Mouse (Mus musculus) cerebellum, postnatal 14 days (tissue): ENCODE measurements at regions not wholly inside any gene's neighbourhood (a gene's known extent, or its start where the extent isn't known, plus 50 kb on each side); places are given as distances from the start of the nearest gene placed in this dataset.

ENCODE experiments used
- DNase-seq, 2 experiments: peaks; one replicate each; pipeline ENCODE4 v3.0.0; 2021; ENCODE audit warnings: mixed read lengths in 2 of 2

DNA sequence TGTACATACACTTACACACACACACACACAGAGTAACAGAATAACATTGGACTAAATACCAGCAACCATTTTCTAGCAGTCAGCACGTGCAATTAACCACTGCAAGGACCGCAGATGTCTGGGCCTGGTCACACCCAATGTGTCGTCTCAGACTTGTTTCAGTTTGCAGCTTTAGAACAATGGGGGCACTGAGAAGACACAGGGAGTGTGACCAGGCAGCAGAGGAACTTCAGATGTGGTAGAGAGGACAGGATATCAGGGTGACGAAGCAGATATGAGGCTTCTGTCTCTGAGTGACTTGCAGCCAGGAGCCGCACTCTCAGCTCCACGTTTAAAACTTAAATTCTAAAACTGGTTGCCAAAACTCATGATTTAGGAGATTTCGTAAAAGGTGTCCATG, 183.9 kb upstream of the Spdye4c start:
- no peak for DNase-seq

- DNase-seq = peak; percentile 36 to 59
Measured at GRCm38 (mm10) chr2:128408718-128409117, 182.3 kb upstream of the Spdye4c start.

DNA sequence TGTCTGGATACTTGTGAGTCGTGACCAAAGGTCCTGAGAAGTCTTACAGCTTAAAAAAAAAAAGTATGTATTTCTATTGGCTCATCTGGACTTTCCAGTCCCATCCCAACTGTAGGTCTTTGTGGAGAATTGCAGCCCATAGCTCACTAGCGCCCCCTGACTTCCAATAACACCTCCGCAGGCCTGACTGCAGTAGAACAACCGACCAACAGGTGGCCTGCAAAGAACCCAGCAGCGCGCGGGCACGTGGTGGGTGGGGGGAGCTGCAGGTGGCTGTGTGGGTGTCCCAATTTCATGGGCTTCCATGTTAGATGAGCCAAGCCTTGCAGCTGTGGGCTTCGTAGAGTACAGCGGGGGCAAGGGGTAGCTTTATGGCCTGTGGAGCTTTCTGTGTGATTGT, 178.7 kb upstream of the Spdye4c start:
- peak; percentile 45 to 63 for DNase-seq

GRCm38 (mm10) chr2:128412974-128413373, 178.0 kb upstream of the Spdye4c start:
- no peak for DNase-seq

DNA sequence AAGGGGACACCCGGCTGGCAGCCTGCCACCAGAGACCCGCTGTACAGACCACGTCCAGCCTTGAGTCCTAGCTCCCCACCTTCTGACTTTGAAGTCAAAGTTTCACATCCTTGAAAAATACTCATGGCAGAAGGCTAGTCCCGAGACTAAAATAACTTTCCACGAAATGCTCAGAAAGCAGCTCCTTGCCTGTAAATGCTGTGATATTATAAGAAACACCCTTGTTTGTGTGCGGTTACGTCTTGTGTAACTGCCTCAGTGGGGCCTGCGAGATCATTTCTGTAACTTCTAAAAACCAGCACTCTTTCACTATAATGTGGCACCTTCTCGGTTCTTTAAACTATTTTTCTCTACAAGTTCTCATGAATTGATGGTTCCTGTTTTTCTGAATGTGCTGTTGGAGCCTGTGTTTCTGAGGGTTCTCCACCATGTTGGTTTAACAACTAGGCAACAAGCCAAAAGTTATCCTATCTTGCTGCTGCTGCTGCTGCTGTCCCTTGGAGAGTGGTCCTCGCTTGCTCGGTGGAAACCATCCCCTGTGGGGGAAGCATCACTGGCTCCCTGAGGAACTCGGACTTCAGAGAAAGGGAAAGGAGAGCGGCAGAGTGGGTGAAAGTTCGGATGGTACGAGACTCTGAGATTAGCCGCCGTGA, 176.3 kb upstream of the Spdye4c start:
- DNase-seq = no peak

- DNase-seq = no peak
Measured at GRCm38 (mm10) chr2:128416416-128416815, 174.6 kb upstream of the Spdye4c start.

- no peak for DNase-seq
Measured at GRCm38 (mm10) chr2:128418960-128419359, 172.0 kb upstream of the Spdye4c start.

DNA sequence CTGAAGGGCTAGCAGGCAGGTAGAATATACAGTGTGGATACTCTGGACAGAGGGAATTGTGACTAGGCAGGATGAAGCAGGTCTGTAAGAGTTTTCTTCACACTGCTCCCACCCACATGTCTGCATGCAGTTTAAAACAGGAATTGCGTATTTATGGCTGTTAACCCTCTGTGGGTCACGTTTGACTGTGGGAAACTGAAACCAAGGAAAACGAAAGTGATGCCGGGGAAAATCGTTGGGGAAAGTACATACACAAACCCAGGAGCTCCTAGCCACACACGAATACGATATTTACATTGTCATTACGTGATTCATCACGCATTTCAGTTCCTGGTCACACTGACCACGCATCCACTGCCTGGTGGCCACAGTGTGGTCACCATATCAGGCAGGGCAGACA, 170.6 kb upstream of the Spdye4c start:
- DNase-seq = no peak

GRCm38 (mm10) chr2:128422677-128423076, 168.3 kb upstream of the Spdye4c start:
- DNase-seq = no peak

GRCm38 (mm10) chr2:128424236-128424635, 166.8 kb upstream of the Spdye4c start:
- no peak for DNase-seq

- DNase-seq = no peak
Measured at GRCm38 (mm10) chr2:128427181-128427880, 163.7 kb upstream of the Spdye4c start.

DNA sequence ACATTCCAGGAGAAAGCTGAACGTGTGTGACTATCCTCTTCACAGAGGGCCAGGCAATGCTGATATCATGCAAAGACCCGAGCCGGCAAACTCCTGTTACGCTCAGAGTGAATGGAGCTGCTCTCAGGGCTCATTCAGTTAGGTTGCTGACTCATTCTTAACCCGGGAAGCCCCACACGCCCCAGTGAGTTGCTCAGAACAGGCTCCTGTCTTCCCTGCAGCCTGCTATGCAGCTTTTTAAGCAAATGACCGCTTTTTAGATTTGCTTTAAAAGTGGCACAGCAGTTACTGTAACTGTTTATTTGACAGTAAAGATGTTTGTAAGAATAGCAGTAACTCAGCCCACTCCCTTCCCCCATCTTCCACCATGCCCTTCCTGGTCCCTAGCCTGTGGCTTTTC, 162.9 kb upstream of the Spdye4c start:
- DNase-seq = no peak

DNA sequence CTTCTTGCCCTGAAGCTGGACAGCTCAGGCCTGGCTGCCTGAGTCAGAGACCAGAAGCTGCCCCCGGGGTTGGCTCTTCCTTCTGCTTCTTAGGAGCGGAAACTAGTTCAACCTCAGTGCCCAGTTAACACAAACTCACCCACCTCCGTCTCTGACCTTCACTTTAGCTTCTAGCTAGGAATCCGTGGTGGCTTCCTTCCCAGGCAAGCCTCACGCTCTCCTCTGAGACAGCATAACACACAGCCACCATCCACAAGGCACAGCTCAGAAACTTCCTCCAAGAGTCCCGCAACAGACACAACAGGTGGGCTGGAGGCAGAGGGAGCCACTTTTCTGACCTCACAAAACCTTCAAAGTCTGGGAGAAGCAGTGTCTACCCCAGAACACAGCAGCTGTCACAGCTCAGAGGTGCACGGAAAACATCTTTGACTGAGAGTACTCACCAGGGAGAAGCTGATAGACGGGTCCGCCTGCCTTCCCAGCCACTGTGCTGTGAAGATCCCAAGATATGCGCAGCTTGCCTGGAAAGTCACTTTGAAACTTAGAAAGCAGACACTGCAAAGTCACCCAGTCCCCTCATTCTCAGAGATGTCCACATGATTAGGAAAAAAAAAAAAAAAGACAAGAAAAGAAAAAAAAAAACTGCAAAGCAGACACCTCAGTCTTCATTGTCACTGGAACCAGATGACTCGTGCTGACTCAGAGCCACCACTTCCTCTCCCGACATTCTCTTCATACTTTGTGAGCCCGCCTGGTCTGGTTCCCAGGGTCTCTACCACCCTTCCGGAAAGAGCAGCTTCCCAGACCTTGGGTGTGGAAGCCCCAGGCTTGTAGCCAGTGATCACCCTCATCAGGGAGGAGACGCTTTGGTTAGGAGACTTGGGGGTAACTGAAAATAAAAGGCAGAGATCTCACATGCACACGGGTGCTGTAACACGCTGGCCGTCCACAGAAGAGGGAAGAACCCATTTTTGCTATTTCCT, 162.1 kb upstream of the Spdye4c start:
- no peak for DNase-seq

DNA sequence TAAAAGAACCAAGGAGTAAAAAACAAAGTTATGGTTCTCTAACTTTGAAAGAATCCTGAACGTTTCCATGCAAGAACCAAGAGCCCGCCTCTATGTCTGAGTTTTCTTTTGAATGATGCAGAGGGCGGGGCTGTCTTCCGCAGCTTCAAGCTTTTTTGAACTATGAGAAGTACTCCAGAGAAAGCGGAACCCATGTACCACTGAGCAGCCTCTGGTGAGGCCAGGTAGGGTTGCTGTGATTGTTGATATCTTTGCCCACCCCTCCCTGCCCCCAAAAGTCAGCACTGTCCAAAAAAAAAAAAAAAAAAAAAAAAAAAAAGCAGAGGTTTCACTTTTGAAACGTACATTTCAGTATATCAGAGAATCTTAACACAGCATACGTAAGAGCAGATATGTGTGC, 161.2 kb upstream of the Spdye4c start:
- DNase-seq = no peak

- no peak for DNase-seq
Measured at GRCm38 (mm10) chr2:128430776-128431291, 160.2 kb upstream of the Spdye4c start.

DNA sequence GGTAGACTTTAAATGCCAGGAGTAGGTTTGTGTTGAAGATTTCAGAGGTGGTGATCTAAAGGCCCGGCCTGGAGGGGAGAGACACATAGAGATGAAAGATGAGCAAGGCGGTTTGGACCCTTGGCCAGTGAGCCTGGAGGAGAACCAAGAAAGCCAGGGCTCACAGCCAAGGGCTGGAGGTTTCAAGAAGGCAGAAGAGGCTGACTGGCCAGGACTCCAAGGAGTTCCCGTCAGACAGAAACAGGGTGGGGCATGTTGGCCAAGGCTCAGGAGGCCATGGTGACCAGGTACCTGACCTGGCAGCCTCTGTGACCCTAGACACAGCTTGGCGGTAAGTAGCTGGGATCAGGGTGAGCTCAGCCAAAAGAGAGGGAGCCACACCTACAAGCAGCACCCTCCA, 159.3 kb upstream of the Spdye4c start:
- DNase-seq = peak; percentile 75 to 79

DNA sequence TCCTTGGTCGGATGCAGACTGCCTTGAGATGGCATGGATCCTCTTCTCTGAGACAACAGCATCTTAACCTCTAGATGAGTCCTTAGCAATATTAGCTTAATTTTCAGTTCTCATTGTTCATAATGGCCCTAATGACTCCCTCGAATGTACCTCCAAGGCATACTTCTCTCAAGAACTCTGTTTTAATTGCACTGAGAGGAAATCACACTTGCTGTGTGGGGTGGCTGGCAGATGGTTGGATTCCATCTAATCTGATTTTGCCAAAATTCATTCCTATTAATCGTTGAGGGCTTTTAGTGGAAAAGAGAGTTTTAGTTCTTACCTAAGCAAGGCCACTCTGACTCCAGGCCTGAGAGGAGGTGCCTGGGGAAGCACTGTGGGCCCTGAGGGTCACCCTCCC, 158.3 kb upstream of the Spdye4c start:
- DNase-seq = no peak

- no peak for DNase-seq
Measured at GRCm38 (mm10) chr2:128433553-128434081, 157.4 kb upstream of the Spdye4c start.

- DNase-seq = no peak
Measured at GRCm38 (mm10) chr2:128434200-128434977, 156.6 kb upstream of the Spdye4c start.

DNA sequence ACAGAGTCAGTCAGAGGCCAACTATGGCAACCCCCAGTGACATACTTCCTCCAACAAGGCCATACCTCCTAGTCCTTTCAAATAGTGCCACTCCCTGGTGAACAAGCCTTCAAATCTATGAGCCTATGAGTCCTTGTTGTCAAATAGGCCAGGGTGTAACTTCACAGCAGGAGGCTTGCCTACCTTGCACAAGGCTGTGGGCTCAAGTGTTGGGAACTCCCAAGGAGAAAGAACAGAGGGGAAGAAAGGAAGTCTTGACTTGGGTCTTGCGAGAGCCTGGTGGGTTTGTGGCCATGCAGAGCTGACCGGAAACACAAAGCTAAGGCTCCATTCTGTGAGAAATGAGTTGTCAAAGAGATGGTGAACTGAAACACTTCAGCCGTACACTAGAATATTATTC, 154.6 kb upstream of the Spdye4c start:
- no peak for DNase-seq

DNA sequence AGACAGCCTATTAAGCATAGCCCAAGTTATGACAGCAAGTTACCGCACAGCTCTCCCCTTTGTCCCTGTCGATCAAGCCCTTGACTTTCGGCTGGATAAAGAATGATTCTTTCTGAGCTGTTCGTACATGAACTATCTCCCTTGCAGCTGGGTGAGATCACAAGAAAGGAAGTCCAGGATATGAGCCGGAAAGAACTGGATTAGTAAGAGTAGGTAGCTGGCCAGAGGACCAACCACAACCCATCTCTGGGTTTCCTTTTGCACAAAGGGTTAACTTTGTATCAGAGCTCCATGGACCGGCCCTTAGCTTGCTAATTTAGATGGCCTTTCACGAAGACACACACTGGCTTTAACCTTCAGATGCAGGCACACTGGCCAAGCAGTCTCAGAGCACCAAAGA, 153.3 kb upstream of the Spdye4c start:
- no peak for DNase-seq

GRCm38 (mm10) chr2:128438161-128438822, 152.7 kb upstream of the Spdye4c start:
- DNase-seq = no peak
